Mouse (Mus musculus) midbrain, embryonic 12.5 days (tissue): ENCODE data around the gene Gm572. TPM values are rescaled to one million over a fixed set of nuclear protein-coding genes. Genes with fewer than 3 reads are reported as not detected.

Experiments
- ATAC-seq: fragments of 200-750 bp; cut with Nextera tagmentation; 2 replicates; pipeline ENCODE4 v1.8.0; 2017; ENCODE audit warnings: low read depth, moderate TSS enrichment, moderate library complexity; ENCODE audit not compliant: low FRiP score
- H3K27ac ChIP-seq: fragments of 300-500 bp; sonication (generic); replicated peaks from 2 replicates; pipeline ENCODE4 v1.5.1; 2016; ENCODE audit warnings: mild to moderate bottlenecking
- H3K27me3 ChIP-seq: fragments of 300-500 bp; sonication (generic); 2 replicates; pipeline ENCODE4 v1.6.1; 2016; ENCODE audit warnings: mild to moderate bottlenecking
- H3K36me3 ChIP-seq: fragments of 300-500 bp; sonication (generic); 2 replicates; pipeline ENCODE4 v1.6.1; 2016
- H3K4me1 ChIP-seq: fragments of 300-500 bp; sonication (generic); 2 replicates; pipeline ENCODE4 v1.6.1; 2016
- H3K4me2 ChIP-seq: fragments of 300-500 bp; sonication (generic); replicated peaks from 2 replicates; pipeline ENCODE4 v1.6.1; 2016; ENCODE audit warnings: mild to moderate bottlenecking, moderate library complexity
- H3K4me3 ChIP-seq: fragments of 300-500 bp; sonication (generic); 2 replicates; pipeline ENCODE4 v1.5.1; 2016; ENCODE audit warnings: mild to moderate bottlenecking
- H3K9ac ChIP-seq: fragments of 300-500 bp; sonication (generic); replicated peaks from 2 replicates; pipeline ENCODE4 v1.6.1; 2016; ENCODE audit warnings: mild to moderate bottlenecking, moderate library complexity
- H3K9me3 ChIP-seq: fragments of 300-500 bp; sonication (generic); 2 replicates; pipeline ENCODE4 v1.6.1; 2016; ENCODE audit warnings: mild to moderate bottlenecking
- WGBS: fragments of 180-500 bp; shearing (Covaris S2); methylation state at CpG from one replicate; pipeline ENCODE4 v1.1.7; 2016; 5-methylcytosine and 5-hydroxymethylcytosine counted together
- polyA plus RNA-seq: library from polyadenylated mRNA; unstranded; fragments of >200 nt; fragmentation: Nextera tagmentation; extraction: Ambion mirVana; gene quantifications from 2 replicates; pipeline ENCODE4 v1.2.1, GENCODE M21; 2016

Gm572 gene
- polyA plus RNA-seq, 1 experiment from 2014 or later: not detected

DNA sequence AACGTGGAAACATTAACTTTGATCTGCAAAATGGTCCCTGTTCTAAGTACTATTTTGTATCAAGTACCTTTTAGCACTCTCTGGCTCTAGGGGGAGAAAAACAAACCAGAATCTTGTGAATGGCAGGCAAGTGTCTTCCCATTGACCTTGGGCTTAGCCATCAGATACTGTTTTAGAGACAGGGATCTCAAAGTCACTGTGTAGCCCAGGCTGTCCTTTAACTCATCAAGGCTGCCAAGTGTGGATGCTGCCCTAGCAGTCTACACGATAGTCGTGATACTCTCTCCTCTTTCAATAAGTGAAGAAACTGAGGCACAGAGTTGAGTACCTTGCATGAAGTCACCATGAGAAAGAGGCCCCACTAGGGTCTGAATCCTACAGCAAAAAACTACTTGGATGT, 15.9 kb upstream of the Gm572 start:
- peaks cover 20% of the 10 kb centered on the region; the same call in 1 of the 2 replicates for H3K4me1 ChIP-seq
- H3K4me3 ChIP-seq: peak overlapping the region; percentile 96
- no peaks in the 10 kb centered on the region for H3K27me3 ChIP-seq
- no peak overlapping the region for H3K9ac ChIP-seq
- peaks cover 28% of the 10 kb centered on the region for H3K36me3 ChIP-seq
- no peaks in the 10 kb centered on the region for H3K9me3 ChIP-seq
- peak; percentile 47 for ATAC-seq
- 63% methylated on average over 3 of the region's 3 CpGs for WGBS
- H3K4me2 ChIP-seq: peak overlapping the region; percentile 92
- H3K27ac ChIP-seq: no peak overlapping the region

DNA sequence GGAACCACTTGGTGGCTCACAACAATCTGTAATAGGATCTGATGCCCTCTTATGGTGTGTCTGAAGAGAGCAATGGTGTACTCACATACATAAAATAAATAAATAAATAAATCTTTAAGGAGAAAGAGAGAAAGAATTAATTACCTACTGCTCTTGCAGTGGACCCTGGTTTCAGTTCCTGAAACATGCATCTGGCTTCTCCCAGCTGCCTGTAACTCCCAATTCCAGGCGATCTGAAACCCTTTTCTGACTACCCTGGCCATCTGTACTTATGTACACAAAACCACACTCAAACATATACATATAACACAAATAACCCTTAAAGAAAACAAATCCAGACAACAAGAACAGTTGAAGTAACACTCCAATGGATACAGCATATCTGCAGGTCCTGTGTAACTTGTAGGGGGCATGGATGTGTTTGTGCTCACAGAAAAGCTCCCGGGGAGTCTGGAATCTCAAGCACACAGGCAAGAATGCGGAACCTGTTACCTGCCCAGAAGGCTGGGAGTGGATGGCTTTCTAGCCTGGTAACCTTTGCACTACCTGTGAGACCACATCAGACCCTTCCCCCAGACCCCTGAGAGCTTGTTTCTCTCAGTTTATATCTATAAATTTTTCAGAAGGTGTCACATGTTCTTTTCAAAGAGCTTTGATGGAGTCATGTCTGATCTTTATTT, 11.0 kb upstream of the Gm572 start:
- H3K27ac ChIP-seq: no peak overlapping the region
- H3K4me2 ChIP-seq: no peak overlapping the region
- no peak overlapping the region for H3K9ac ChIP-seq
- H3K27me3 ChIP-seq: no peaks in the 10 kb centered on the region
- H3K4me1 ChIP-seq: no peaks in the 10 kb centered on the region
- WGBS: 73% methylated on average over 3 of the region's 3 CpGs
- ATAC-seq: no peak
- no peaks in the 10 kb centered on the region for H3K36me3 ChIP-seq
- H3K4me3 ChIP-seq: no peak overlapping the region
- no peaks in the 10 kb centered on the region for H3K9me3 ChIP-seq

DNA sequence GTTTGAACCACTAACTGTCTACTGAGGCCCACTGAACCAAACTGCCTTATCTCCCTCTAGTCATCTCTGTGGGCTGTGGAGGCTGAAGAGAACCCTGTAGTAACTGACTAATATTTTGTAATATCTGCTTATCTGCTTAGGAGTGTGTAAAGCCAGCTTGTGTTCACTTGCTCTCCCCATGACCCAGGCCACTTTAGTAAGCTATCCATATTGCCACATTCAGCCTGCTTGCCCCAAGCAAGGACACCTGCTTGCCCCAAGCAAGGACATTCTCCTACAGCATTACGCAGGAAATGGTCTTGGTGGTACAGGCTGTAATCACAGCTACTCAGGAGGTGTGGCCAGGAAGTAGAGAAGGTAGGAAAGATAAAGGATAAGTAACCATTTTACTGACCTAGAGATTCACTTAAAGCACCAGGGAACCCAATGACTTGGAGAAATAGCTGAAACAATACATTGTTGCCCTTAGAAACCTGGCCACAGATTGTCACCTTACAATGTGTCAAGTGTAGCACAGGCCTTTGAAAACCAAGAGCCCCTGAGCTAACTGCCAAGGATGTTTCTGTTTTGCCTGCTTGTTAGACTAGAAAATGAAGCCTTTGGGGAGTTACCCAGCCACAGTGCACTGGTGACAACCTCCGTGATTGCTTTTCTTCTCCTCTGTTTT, 9.6 kb upstream of the Gm572 start:
- 75% methylated on average over 2 of the region's 2 CpGs for WGBS
- Histone ChIP-seq H3K4me2 (no peak overlapping the region), H3K4me3 (no peak overlapping the region), H3K27ac (no peak overlapping the region), H3K36me3 (no peaks in the 10 kb centered on the region), H3K4me1 (no peaks in the 10 kb centered on the region), H3K27me3 (no peaks in the 10 kb centered on the region), H3K9ac (no peak overlapping the region), H3K9me3 (0 out of 2 replicates have a peak, but pooled peaks cover 2% of the 10 kb centered on the region)
- no peak for ATAC-seq

DNA sequence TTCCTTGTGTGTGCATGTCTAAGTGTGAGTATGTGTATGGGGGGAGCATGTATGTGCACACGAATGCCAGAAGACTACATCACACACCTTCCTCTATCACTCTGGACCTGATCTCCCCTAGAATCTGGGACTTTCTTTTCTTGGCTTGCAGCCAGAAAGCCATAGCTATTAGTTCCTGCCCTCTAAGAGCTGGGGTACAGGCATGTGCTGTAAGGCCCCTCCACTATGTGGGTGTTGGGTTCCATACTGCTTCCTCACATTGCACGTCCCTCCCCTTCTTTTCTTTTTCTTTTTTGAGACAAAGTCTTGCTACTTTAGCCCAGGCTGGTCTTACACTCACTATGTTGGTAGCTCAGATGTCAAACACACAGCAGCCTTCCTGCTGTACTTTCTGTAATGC, 7.8 kb upstream of the Gm572 start:
- 83% methylated on average over 2 of the region's 2 CpGs for WGBS
- no peak for ATAC-seq
- H3K36me3 ChIP-seq: no peaks in the 10 kb centered on the region

DNA sequence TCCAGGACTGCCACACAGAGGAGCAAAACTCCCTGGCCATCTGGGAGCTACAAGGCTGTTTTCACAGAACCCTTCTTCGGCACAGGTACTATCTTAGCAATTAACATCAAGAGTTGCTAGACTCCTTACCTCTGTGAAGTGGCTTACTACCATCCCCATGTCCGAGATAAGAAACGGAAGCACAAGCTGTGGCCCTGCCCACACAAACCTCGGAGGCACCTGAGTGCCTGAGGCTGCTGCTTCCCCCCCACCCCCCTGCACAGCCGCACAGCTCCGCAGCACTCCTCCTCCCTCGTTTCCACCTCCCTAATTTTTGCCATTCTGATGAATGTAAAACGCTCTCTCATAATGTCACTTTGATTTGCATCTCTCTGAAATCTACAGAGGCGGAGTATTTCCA, 4.8 kb upstream of the Gm572 start:
- no peak for ATAC-seq

More for the DNA sequence above, 7.8 kb upstream of the Gm572 start:
- Histone ChIP-seq H3K4me1 (no peaks in the 10 kb centered on the region), H3K4me2 (no peak overlapping the region), H3K9ac (no peak overlapping the region), H3K27me3 (no peaks in the 10 kb centered on the region), H3K4me3 (no peak overlapping the region), H3K27ac (no peak overlapping the region), H3K9me3 (0 out of 2 replicates have a peak, but pooled peaks cover 2% of the 10 kb centered on the region)

DNA sequence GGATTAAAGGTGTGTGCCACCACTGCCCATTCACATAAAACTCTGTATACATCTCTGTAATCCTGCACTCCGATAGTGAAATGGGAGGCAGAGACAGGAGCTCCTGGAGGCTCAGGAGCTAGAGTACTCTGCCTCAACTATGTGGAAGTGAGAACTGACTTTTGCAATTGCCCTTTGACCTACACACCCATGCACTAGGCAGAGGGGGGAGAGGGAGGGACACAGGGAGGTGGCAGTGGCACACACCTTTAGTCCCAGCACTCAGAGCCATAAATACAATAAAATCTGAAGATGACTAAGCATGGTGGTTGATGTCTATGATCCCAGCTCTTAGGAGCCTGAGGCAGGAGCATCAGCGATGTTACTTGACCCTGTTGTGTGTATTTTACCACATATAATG, 3.7 kb upstream of the Gm572 start:
- Histone ChIP-seq H3K4me1 (peaks cover 5% of the 10 kb centered on the region; the same call in 1 of the 2 replicates), H3K27me3 (no peaks in the 10 kb centered on the region), H3K4me3 (no peak overlapping the region), H3K4me2 (no peak overlapping the region), H3K27ac (no peak overlapping the region), H3K36me3 (no peaks in the 10 kb centered on the region), H3K9ac (no peak overlapping the region), H3K9me3 (0 out of 2 replicates have a peak, but pooled peaks cover 2% of the 10 kb centered on the region)
- WGBS: 79% methylated on average over 2 of the region's 2 CpGs
- no peak for ATAC-seq

More for the DNA sequence above, 4.8 kb upstream of the Gm572 start:
- Histone ChIP-seq H3K27me3 (no peaks in the 10 kb centered on the region), H3K9me3 (0 out of 2 replicates have a peak, but pooled peaks cover 2% of the 10 kb centered on the region), H3K4me3 (no peak overlapping the region), H3K9ac (no peak overlapping the region), H3K4me1 (no peaks in the 10 kb centered on the region), H3K36me3 (no peaks in the 10 kb centered on the region), H3K4me2 (no peak overlapping the region), H3K27ac (no peak overlapping the region)
- WGBS: 72% methylated on average over 9 of the region's 9 CpGs

DNA sequence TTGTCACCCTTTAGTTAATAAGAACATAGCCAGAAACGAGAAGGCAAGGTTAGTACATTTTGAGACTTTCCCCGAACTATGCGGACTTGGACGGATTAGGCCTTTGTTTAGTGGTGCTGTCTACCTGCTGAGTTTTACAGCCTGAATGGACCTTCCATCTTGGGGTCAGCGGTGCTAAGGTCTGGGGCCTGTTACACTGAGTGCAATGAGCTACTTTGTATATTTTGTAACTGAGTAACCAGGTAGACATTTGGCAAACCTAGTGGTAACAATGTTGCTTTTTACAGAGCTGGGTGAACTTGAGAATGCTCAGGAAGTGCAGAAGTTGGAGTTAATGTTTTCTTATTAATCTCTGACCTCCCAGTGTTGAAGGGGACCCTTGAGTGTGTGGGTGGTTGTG, 2.0 kb upstream of the Gm572 start:
- Histone ChIP-seq H3K9me3 (0 out of 2 replicates have a peak, but pooled peaks cover 2% of the 10 kb centered on the region), H3K4me1 (peaks cover 5% of the 10 kb centered on the region; the same call in 1 of the 2 replicates), H3K36me3 (no peaks in the 10 kb centered on the region), H3K9ac (no peak overlapping the region), H3K4me3 (no peak overlapping the region), H3K27me3 (no peaks in the 10 kb centered on the region), H3K27ac (no peak overlapping the region), H3K4me2 (no peak overlapping the region)
- WGBS: 73% methylated on average over 5 of the region's 5 CpGs
- no peak for ATAC-seq

DNA sequence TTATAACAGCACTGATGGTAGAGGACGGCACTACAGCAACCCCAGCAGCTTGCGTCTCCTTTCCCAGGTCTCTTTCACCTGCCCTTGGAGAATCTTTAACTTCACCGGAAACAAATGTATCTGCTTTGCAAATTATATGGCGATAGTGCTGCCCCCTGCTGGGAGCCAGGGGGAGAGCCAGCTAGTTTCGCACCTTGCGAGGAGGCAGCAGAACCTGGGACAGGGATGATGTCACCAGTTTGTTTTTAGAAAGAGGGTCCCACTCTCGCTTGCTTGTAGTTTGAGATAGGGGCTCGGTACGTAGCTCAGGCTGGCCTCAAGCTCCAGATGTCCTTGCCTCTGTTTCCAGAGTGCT, 1.0 kb downstream of the Gm572 start:
- Histone ChIP-seq H3K9me3 (no peaks in the 10 kb centered on the region), H3K36me3 (no peaks in the 10 kb centered on the region), H3K4me1 (peaks cover 5% of the 10 kb centered on the region; the same call in 1 of the 2 replicates), H3K4me3 (no peak overlapping the region), H3K27me3 (no peaks in the 10 kb centered on the region), H3K4me2 (peak overlapping the region; percentile 12), H3K9ac (no peak overlapping the region), H3K27ac (no peak overlapping the region)
- no peak for ATAC-seq
- 7% methylated on average over 9 of the region's 9 CpGs for WGBS

DNA sequence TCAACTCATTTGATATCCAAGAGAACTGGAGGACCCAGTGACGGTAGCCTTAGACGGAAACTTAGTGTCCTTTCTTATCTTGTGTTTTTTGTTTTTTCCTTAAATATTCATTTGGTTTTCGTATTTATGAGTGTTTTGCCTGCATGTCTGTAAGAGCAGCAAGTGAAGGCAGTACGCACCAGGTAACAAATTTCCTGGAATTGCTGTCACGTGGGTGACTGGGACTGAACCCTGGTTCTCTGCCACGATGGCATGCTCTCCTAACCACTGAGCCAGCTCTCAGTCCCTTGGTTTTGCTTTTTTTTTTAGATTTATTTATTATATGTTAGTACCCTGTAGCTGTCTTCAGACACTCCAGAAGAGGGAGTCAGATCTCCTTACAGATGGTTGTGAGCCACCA, 1.8 kb downstream of the Gm572 start:
- Histone ChIP-seq H3K4me3 (no peak overlapping the region), H3K36me3 (no peaks in the 10 kb centered on the region), H3K27me3 (no peaks in the 10 kb centered on the region), H3K9me3 (no peaks in the 10 kb centered on the region), H3K27ac (no peak overlapping the region), H3K9ac (no peak overlapping the region), H3K4me2 (no peak overlapping the region), H3K4me1 (peaks cover 5% of the 10 kb centered on the region; the same call in 1 of the 2 replicates)
- ATAC-seq: no peak
- 90% methylated on average over 6 of the region's 6 CpGs for WGBS

DNA sequence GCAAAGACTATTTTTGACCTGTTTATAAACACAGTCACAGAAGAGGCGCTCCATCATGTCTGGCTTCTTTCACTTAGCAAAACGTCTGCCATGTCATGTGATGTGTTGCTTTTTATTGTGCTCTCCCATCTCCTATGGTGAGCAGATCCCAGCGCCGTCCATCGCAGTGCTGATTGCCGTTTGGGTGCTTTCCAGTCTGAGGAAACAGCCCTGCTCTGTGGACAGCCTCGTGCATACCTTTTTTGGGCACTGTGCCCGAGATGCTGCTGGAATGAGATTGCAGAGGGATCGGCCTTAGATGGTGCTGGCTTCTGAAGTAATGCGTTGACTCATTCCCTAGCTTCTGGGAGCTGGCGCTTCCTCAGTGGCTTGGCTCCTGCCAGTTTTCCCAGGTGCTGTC, 3.5 kb downstream of the Gm572 start:
- no peaks in the 10 kb centered on the region for H3K27me3 ChIP-seq
- no peak for ATAC-seq
- H3K36me3 ChIP-seq: no peaks in the 10 kb centered on the region
- H3K4me1 ChIP-seq: peaks cover 5% of the 10 kb centered on the region; the same call in 1 of the 2 replicates
- H3K9me3 ChIP-seq: no peaks in the 10 kb centered on the region
- H3K4me3 ChIP-seq: no peak overlapping the region
- no peak overlapping the region for H3K9ac ChIP-seq
- H3K4me2 ChIP-seq: no peak overlapping the region
- no peak overlapping the region for H3K27ac ChIP-seq
- WGBS: 78% methylated on average over 11 of the region's 11 CpGs

DNA sequence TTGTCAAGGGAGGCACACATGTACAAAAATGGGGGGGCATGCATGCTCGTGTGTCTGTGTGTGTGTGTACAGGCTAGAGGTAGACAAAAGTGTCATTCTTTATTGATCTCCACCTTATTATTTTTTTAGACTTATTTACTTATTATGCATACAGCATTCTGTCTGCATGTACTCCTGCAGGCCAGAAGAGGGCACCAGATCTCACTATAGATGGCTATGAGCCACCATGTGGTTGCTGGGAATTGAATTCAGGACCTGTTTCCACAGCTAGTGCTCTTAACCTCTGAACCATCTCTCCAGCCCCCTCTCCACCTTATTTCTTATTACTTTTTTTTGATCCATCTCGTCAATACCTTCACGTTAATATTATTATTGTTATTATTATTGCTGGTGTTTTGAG, 6.2 kb downstream of the Gm572 start:
- ATAC-seq: no peak
- Histone ChIP-seq H3K4me2 (no peak overlapping the region), H3K36me3 (no peaks in the 10 kb centered on the region), H3K9me3 (no peaks in the 10 kb centered on the region), H3K9ac (no peak overlapping the region), H3K4me3 (no peak overlapping the region), H3K4me1 (no peaks in the 10 kb centered on the region), H3K27me3 (no peaks in the 10 kb centered on the region), H3K27ac (no peak overlapping the region)
- 69% methylated on average over 3 of the region's 3 CpGs for WGBS

DNA sequence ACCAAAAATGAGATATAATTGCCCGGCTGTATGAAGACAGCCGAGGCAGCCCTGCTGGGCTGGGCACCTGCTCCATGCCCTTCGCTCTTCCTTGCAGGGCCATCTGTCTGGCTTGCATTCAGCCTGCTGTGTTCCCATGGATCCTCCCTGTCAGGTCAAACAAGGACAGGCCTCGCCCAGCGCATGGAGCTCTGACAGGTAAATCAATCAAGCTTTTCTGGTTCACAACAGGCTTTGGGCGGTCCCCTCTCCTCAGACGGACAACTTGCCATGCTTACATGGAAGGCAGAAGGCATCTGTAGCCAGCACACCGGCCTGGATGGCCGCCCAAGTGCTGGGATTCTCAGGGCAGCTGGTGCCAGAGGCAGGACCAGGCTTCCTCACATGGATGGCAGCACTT, 7.9 kb downstream of the Gm572 start:
- H3K4me1 ChIP-seq: no peaks in the 10 kb centered on the region
- 0 out of 2 replicates have a peak, but pooled peaks cover 2% of the 10 kb centered on the region for H3K27me3 ChIP-seq
- H3K9ac ChIP-seq: no peak overlapping the region
- no peaks in the 10 kb centered on the region for H3K9me3 ChIP-seq
- H3K36me3 ChIP-seq: no peaks in the 10 kb centered on the region
- no peak overlapping the region for H3K27ac ChIP-seq
- no peak for ATAC-seq
- H3K4me3 ChIP-seq: no peak overlapping the region
- WGBS: 84% methylated on average over 9 of the region's 9 CpGs
- no peak overlapping the region for H3K4me2 ChIP-seq
